Mouse (Mus musculus) cerebellum, adult 2 months (tissue): ENCODE data around the gene Ppp1r18.

Experiments
- CTCF ChIP-seq: fragments of 200-500 bp; IDR thresholded peaks from 2 replicates; pipeline ENCODE4 v1.5.1; 2011; ENCODE audit warnings: low read depth, mild to moderate bottlenecking, control low read depth, low read length, moderate library complexity, borderline replicate concordance; ENCODE audit not compliant: insufficient read depth
- POLR2A ChIP-seq: fragments of 200-500 bp; IDR thresholded peaks from 2 replicates; pipeline ENCODE4 v1.6.1; 2011; ENCODE audit warnings: low read length, control low read depth, borderline replicate concordance; ENCODE audit not compliant: insufficient read depth

GRCm38 (mm10) chr17:35861198-35861857, 4.1 kb upstream of the Ppp1r18 start, which contains the start of gene Nrm:
- TF ChIP-seq CTCF, result peak; percentile 25; the same call in 1 of the 2 replicates
- peak; percentile 91 for TF ChIP-seq POLR2A
